Mouse (Mus musculus) retina, adult 2 months (tissue): Measurements from ENCODE around the gene 6030458C11Rik.
"Not testable (repeated sequence)": the region's sequence is repeated elsewhere in the genome, so short reads cannot be mapped to it uniquely, and the experiment has no call there.

Experiments
- DNase-seq: peaks from one replicate; pipeline ENCODE4 v3.0.0-alpha.2; 2012; ENCODE audit warnings: low read depth, low spot score

6030458C11Rik gene

DNA sequence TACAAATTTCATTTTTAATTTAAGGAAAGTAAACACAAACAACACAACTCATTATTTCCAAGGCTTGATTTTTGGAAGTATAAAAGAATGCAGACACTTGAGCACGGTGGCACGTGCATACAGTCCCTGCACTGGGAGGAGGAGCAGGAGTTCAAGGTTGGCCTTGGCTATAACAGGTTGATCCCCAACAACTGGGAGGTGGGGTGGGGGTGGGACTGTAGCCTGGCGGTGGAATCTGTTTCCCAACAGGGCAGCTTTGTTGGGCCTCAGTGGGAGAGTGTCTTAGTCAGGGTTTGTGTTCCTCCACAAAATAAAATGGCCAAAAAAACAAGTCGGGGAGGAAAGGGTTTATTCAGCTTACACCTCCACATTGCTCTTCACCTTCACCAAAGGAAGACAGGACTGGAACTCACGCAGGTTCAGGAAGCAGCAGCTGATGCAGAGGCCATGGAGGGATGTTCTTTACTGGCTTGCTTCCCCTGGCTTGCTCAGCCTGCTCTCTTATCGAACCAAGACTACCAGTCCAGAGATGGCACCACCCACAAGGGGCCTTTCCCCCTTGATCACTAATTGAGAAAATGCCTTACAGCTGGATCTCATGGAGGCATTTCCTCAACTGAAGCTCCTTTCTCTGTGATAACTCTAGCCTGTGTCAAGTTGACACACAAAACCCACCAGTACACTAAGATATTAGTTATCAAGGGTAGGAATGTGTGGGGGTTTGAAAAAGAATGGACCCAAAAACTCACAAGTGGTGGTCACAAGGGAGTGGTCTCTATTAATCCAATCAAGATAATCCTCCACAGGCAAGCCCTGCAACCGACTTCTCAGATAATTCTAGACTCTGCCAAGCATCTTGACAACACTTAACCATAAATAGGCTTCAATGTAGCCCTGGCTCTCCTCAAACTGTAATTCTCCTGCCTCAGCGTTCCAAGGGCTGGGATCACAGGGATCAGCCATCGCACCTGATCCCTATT lies 1.7 kb downstream of the 6030458C11Rik start:
- DNase-seq = no peak

- no peak for DNase-seq
Measured at GRCm38 (mm10) chr15:12817592-12817991, 6.9 kb downstream of the 6030458C11Rik start.

DNA sequence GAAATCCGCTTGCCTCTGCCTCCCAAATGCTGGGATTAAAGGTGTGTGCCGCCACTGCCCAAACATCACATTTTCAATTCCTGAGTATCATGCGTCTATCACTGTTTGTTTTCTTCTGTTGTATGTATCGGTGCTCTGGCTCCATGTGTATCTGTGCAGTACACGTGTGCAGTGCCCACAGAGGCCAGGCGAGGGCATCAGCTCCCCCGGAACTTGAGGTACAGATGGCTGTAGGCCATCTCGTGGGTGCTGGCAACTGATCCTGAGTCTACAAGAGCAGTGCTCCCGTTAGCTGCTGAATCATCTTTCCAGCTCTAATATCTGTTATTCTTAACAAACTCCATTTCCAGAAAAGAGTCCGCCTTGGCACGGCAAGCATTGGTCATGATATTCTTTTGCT lies 11.8 kb downstream of the 6030458C11Rik start:
- no peak for DNase-seq

DNA sequence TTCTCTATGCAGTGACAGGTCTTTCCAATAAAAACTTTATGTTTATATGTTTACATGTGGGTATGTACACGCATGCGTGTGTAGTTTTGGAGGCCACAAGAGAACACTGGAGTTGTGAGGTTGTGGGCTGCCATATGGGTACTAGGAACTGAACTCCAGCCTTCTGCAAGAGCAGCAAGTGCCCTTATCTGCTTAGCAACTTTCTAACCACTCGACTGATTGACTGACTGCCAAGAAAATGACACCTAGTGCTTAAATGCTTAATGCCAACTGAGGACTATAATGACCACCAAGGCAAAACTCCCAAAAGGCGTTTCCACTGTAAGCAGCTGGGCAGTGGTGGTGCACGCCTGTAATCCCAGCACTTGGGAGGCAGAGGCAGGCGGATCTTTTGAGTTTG lies 15.1 kb downstream of the 6030458C11Rik start:
- DNase-seq = no peak

GRCm38 (mm10) chr15:12807088-12807487 lies 17.4 kb downstream of the 6030458C11Rik start:
- DNase-seq = no peak

- DNase-seq = no peak
Measured at GRCm38 (mm10) chr15:12805071-12805470, 19.4 kb downstream of the 6030458C11Rik start.

DNA sequence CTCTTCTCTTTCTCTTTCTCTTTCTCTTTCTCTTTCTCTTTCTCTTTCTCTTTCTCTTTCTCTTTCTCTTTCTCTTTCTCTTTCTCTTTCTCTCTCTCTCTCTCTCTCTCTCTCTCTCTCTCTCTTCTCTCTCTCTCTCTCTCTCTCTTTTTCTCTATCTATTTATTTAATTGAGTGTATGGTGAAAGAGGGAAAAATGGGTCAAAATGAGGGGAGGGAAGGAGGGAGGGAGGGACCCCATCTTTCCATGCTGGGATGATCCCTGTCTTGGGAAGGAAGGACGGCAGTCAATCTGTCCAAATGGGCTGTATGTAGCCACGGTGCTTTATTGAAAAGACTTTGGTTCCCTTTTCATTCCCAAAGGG lies 23.3 kb downstream of the 6030458C11Rik start:
- DNase-seq = not testable (repeated sequence)

DNA sequence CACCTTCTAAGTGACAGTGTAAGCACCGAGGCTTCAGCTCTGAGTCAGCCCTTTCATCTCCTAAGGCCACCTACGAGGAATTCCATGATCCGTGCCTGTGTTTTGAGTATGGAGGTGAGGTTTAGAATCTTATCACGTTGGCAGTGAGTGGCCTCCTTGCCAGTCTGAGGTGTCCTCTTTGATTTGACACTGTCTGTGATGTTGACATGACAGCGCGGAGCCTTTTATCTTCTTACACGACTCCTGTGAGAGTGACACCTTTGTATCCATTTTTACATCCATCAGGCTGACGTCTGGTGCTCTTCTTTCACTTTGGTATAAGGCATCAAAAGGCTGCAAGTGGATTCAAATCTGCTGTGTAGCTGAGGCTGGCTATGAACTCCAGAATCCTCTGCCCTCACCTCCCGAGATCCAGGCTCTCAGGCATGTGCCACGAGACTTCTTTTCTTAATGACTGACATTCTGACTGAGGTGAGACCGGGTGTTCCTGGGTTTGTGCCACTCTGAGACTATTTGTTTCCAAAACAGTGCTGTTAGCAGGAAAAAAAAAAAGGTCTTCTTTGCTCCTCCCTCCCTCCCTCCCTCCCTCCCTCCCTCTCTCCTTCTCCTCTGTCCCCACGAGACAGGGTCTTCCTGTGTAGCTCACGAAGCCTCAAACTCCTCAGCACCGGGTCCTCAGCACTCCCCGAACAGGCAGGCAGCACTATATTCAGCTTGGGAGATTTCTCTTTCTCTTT lies 23.9 kb downstream of the 6030458C11Rik start:
- DNase-seq = no peak

GRCm38 (mm10) chr15:12798043-12798442 lies 26.4 kb downstream of the 6030458C11Rik start:
- DNase-seq = no peak

- DNase-seq = no peak
Measured at GRCm38 (mm10) chr15:12795909-12796470, 28.5 kb downstream of the 6030458C11Rik start.

GRCm38 (mm10) chr15:12795457-12795894 lies 29.0 kb downstream of the 6030458C11Rik start:
- DNase-seq = peak; percentile 75

DNA sequence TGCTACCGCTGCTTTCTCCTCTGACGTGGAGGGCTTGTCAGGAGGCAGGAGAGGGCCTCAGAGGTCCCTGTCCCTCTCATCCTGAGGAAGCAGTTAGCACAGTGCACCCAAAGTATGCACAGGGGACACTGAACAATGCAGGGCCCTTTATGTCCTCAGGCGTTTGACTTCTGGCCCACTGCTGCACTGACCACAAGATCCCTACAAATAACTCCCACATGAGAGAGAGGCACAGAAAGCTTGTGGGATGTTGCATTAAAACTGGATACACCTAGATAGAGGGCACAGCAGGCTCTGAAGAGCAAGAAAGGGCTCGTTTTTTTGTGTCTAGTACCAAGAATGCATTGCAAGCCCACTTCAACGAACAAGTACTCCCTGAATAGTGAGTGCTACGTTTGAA lies 30.1 kb downstream of the 6030458C11Rik start:
- no peak for DNase-seq

GRCm38 (mm10) chr15:12789406-12789867 lies 35.0 kb downstream of the 6030458C11Rik start:
- no peak for DNase-seq

DNA sequence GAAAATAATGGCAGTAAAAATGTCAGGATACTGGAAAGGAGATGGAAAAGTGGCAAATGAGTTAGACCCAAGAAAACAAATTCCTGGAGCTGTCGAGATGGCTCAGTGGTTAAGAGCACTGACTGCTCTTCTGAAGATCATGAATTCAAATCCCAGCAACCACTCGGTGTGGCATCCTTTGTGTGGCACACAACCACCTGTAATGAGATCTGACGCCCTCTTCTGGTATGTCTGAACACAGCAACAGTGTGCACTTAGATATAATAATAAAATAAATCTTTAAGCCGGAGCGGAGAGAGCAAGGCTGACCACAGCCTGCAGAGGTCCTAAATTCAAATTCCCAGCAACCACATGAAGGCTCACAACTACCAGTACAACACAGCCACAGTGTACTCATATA lies 35.9 kb downstream of the 6030458C11Rik start:
- DNase-seq = no peak

DNA sequence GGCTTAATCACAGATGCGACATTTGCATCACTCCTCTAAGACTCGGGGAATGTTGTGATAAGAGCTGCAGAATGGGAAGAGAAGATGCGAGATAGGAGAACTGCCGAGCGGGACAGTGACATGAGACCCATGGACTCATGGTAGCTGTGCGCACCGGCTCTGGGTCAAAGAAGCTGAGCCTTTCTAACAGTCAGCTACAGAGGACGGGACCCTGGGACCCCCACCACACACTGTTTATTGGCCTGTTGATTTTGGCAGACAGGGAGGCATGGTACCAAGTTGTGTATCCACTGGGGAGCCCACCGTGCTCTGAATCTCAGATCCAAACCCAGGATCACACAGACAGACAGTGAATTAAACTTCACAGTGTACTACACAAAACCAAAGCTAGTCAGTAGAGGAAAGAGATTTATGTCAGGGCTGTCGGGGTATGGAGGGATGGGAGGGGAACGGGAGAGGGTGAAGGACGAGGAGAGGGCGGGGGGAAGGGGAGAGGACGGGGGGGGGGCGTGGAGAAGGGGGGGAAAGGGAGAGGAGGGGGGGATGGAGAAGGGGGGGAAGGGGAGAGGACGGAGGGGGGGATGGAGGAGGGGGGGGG lies 42.6 kb downstream of the 6030458C11Rik start:
- DNase-seq = no peak

DNA sequence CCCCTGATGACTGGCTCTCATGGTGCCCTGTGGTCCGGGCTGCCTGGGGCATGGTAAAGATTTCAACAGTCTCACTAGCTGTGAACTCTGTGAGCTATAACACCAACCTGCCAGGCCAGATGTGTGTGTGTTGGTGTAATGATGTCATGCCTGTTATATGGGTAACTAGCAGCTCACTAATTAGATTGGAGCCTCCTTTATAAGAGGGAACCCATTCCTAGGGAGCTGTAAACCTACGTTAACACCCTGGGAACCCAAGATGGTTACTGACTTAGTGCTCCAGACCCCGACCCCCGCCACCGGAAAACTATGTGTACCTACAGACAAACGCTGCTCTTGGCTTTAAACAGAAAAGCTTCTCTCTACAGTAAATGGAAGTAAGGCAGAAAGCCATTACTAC lies 43.2 kb downstream of the 6030458C11Rik start:
- no peak for DNase-seq

DNA sequence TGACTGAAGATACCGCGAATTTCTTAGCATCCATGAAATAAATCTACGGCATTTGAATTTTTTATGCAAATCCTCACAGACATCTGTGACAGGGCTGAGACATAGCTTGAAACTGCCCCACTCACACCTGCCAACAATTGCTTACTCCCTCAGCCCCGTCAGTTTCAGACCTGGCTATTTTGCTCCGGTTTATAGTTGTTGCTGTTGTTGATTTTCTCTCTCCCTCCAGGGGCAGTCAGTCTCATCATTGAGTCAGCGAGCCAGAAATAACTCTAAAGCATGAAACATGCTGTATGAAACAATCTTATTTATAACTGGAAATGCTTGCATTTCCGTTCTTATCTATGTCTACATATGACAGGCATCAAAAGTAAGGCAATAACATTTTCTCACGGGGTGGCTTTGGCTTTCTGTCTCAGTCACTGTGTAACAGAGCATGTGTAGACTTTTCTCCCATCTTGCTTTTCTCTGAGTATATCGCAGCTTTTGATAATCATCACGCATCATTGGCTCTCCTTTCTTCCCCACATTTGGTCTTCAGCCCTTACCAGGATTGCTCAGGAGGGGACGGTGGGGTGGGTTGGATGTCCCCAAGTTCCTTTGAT lies 50.2 kb downstream of the 6030458C11Rik start:
- DNase-seq = no peak

DNA sequence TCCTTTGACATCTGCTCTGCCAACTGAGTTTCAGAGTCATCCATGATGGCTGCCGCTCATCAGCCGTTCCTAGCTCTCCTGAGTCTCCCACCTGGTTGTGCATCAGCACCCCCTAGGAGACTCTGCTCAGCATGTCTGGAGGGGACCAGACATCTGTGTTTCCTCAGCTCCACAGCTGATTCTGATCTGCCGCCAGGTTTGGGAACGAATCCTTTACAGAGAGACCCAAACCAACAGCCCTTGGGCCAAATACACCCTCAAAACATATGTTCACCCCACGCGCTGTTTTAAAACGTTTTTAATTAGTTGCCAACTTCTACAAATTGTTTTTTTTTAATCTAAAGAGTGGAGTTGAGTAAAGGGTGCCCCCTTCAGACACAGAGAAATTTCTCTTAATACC lies 53.5 kb downstream of the 6030458C11Rik start:
- no peak for DNase-seq

DNA sequence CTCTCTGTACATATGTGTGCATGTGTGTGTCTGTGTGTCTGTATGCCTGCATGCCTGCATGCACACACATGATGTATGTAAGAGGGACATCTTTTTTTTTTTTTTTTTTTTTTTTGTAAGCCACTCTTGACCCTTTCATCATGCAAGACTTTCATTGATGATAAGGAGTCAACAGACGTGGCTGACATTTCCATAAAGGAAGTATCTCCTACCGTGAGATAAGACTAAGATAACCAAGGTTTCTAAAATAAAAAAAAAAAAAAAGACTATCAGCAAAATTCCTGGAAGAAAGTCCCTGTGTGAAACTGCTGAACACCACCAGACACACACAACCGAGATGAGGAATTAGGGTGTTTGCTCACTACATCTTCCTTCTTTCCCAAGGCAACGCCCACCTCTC lies 57.6 kb downstream of the 6030458C11Rik start:
- DNase-seq = no peak

- no peak for DNase-seq
Measured at GRCm38 (mm10) chr15:12763147-12763546, 61.3 kb downstream of the 6030458C11Rik start.

GRCm38 (mm10) chr15:12762258-12762913 lies 62.1 kb downstream of the 6030458C11Rik start:
- DNase-seq = no peak
